Mouse (Mus musculus) bone marrow, adult 2 months (tissue): Measurements from ENCODE around the gene Calu. TPM values are rescaled to one million over a fixed set of nuclear protein-coding genes. Genes with fewer than 3 reads are reported as not detected.
"Not testable (repeated sequence)": the region's sequence is repeated elsewhere in the genome, so short reads cannot be mapped to it uniquely, and the experiment has no call there.

ENCODE experiments used
- H3K27ac ChIP-seq: fragments of 200-500 bp; 2 replicates; pipeline ENCODE4 v1.5.1; 2012; ENCODE audit warnings: low read depth, mild to moderate bottlenecking, control low read depth, inconsistent platforms, low read length; ENCODE audit not compliant: control insufficient read depth, poor library complexity, insufficient read depth
- H3K4me1 ChIP-seq: fragments of 200-500 bp; 2 replicates; pipeline ENCODE4 v1.6.1; 2011; ENCODE audit warnings: low read length; ENCODE audit not compliant: control insufficient read depth, insufficient read depth
- H3K4me3 ChIP-seq: fragments of 200-500 bp; replicated peaks from 2 replicates; pipeline ENCODE3; 2011; ENCODE audit warnings: mild to moderate bottlenecking, low read depth, low read length, control low read depth; ENCODE audit not compliant: control insufficient read depth
- CTCF ChIP-seq: fragments of 200-500 bp; IDR thresholded peaks from 2 replicates; pipeline ENCODE4 v1.5.1; 2011; ENCODE audit warnings: low read length, control low read depth; ENCODE audit not compliant: control insufficient read depth, insufficient read depth
- POLR2A ChIP-seq: fragments of 200-500 bp; IDR thresholded peaks from 2 replicates; pipeline ENCODE4 v1.6.1; 2011; ENCODE audit warnings: low read depth, mild to moderate bottlenecking, control low read depth, low read length, borderline replicate concordance; ENCODE audit not compliant: control insufficient read depth
- WGBS: fragments of 180-500 bp; shearing (Covaris S2); methylation state at CpG from one replicate; pipeline ENCODE4 v1.1.7; 2018; 5-methylcytosine and 5-hydroxymethylcytosine counted together
- polyA plus RNA-seq: library from polyadenylated mRNA; stranded (reverse); fragments of >200 nt; gene quantifications from 2 replicates; pipeline ENCODE4 v1.2.4, GENCODE M21; 2011; ENCODE audit warnings: low replicate concordance; ENCODE audit not compliant: missing spikeins, insufficient read depth, insufficient read length

Gene Calu
- polyA plus RNA-seq, 1 experiment, result 57.8 TPM

GRCm38 (mm10) chr6:29318879-29319278 is 29.0 kb upstream of the Calu start, which contains the start of gene Fam71f1:
Gene Fam71f1 (plus strand): TSS chr6:29319140.
- Histone ChIP-seq H3K4me3 (no peak within 1 kb of the TSS), H3K27ac (no peak within 1 kb of the TSS), H3K4me1 (no peaks in the 10 kb centered on the region; the same call in 1 of the 2 replicates)
- 59% methylated on average over 5 of the region's 5 CpGs for WGBS
- TF ChIP-seq CTCF (no peak), POLR2A (no peak)

GRCm38 (mm10) chr6:29321586-29321985 is 26.3 kb upstream of the Calu start:
- TF ChIP-seq CTCF (no peak), POLR2A (no peak)
- Histone ChIP-seq H3K27ac (no peak overlapping the region), H3K4me3 (no peak overlapping the region), H3K4me1 (no peaks in the 10 kb centered on the region; the same call in 1 of the 2 replicates)
- 73% methylated on average over 6 of the region's 6 CpGs for WGBS

GRCm38 (mm10) chr6:29322147-29322546 is 25.7 kb upstream of the Calu start:
- no peak for TF ChIP-seq CTCF
- TF ChIP-seq POLR2A, result no peak
- no peak overlapping the region for H3K4me3 ChIP-seq
- H3K4me1 ChIP-seq, result no peaks in the 10 kb centered on the region; the same call in 1 of the 2 replicates
- WGBS, result 86% methylated on average over 7 of the region's 7 CpGs
- H3K27ac ChIP-seq, result no peak overlapping the region

- WGBS, result 41% methylated on average over 4 of the region's 4 CpGs
- no peak overlapping the region for H3K27ac ChIP-seq
- H3K4me3 ChIP-seq, result no peak overlapping the region
- TF ChIP-seq CTCF, result no peak
- no peak for TF ChIP-seq POLR2A
- no peaks in the 10 kb centered on the region; the same call in 1 of the 2 replicates for H3K4me1 ChIP-seq
These were observed 25.1 kb upstream of the Calu start for GRCm38 (mm10) chr6:29322735-29323134.

- TF ChIP-seq POLR2A (no peak), CTCF (no peak)
- H3K4me3 ChIP-seq, result no peak overlapping the region
- no peaks in the 10 kb centered on the region; the same call in 1 of the 2 replicates for H3K4me1 ChIP-seq
- WGBS, result 44% methylated on average over 9 of the region's 9 CpGs
- H3K27ac ChIP-seq, result no peak overlapping the region
These were observed 20.9 kb upstream of the Calu start for GRCm38 (mm10) chr6:29326961-29327360.

- H3K4me3 ChIP-seq, result no peak overlapping the region
- WGBS, result 31% methylated on average over 4 of the region's 4 CpGs
- H3K4me1 ChIP-seq, result no peaks in the 10 kb centered on the region
- TF ChIP-seq POLR2A (no peak), CTCF (no peak)
- no peak overlapping the region for H3K27ac ChIP-seq
These were observed 18.4 kb upstream of the Calu start for GRCm38 (mm10) chr6:29329514-29329913.

GRCm38 (mm10) chr6:29346512-29346911 is 1.4 kb upstream of the Calu start:
- not testable (repeated sequence) for H3K4me1 ChIP-seq, H3K27ac ChIP-seq
- 86% methylated on average over 2 of the region's 2 CpGs for WGBS

GRCm38 (mm10) chr6:29347189-29347588 is 680 bp upstream of the Calu start:
- Histone ChIP-seq H3K4me3 (peak overlapping the region; percentile 96), H3K4me1 (no peaks in the 10 kb centered on the region; the same call in 1 of the 2 replicates), H3K27ac (no peak overlapping the region)
- TF ChIP-seq POLR2A, result no peak
- no peak for TF ChIP-seq CTCF
- 41% methylated on average over 7 of the region's 7 CpGs for WGBS

More at GRCm38 (mm10) chr6:29346512-29346911, 1.4 kb upstream of the Calu start:
- H3K4me3 ChIP-seq, result not testable (repeated sequence)

- H3K4me1 ChIP-seq, result no peaks in the 10 kb centered on the region; the same call in 1 of the 2 replicates
- WGBS, result under 1% methylated on average over 15 of the region's 15 CpGs
- no peak for TF ChIP-seq CTCF
- TF ChIP-seq POLR2A, result no peak
- peak overlapping the region; percentile 27; the same call in 1 of the 2 replicates for H3K27ac ChIP-seq
- peak overlapping the region; percentile 96 for H3K4me3 ChIP-seq
These were observed 479 bp downstream of the Calu start for GRCm38 (mm10) chr6:29348371-29348724.
